Mouse (Mus musculus) R1 (cell line): ENCODE measurements around the gene Atp7b.

Experiments
- DNase-seq: peaks from one replicate; pipeline ENCODE4 v3.0.0-alpha.2; 2018; ENCODE audit warnings: low read depth, low spot score

Gene Atp7b

DNA sequence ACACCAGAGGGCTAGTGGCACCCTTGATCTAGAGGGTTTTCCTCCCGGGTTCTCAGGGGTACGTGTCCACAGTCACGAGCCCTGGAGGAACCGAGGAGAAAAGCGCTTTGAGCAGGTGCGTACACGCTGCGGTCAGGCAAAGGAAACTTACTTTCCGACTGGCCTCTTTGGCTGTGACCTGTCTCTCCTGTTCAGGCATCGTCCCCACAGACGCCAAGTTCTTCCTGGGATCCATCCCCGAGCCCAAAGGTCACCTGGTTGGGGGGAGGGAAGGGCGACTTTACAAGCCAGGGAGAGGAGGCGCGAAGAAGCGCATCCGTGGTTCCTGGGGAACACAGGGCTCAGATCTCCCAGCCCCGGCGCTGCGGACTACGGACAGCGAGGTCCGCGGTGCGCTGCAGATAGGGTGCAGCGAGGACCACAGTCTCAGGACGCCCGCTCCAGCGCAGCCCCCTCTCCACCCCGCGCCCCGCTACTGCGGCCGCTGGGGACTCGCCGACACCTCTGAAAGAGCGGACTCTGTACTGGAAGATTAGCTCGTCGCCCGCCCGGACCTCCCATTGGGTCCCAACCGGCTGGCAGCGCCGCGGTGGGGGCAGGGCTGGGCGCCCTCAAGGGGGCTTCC, at the start of gene Atp7b:
Atp7b (minus strand) TSS at position 485 of the 625 bp plus-strand sequence.
- no peak for DNase-seq

GRCm38 (mm10) chr8:22107020-22107419, 46.9 kb upstream of the Atp7b start:
- DNase-seq = no peak

- peak; percentile 28 for DNase-seq
Measured at GRCm38 (mm10) chr8:22091568-22091967, 31.5 kb upstream of the Atp7b start.

DNA sequence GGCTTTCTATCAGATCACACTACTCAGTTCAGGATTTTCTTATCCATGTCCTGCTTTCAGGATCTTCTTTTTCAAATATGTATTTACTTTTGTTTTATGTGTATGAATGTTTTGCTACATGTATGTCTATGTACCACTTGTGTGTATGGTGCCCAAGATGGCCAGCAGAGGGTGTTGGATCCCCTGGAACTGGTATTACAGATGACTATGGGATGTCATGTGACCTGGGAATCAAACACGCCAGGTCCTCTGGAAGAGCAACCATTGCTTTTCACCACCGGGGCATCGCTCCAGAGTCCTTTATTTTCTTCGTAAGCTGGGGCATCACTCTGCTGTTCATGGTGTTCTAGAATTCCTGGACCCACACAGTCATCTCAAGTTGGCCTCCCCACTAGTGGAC, 29.1 kb upstream of the Atp7b start:
- DNase-seq = peak; percentile 63

DNA sequence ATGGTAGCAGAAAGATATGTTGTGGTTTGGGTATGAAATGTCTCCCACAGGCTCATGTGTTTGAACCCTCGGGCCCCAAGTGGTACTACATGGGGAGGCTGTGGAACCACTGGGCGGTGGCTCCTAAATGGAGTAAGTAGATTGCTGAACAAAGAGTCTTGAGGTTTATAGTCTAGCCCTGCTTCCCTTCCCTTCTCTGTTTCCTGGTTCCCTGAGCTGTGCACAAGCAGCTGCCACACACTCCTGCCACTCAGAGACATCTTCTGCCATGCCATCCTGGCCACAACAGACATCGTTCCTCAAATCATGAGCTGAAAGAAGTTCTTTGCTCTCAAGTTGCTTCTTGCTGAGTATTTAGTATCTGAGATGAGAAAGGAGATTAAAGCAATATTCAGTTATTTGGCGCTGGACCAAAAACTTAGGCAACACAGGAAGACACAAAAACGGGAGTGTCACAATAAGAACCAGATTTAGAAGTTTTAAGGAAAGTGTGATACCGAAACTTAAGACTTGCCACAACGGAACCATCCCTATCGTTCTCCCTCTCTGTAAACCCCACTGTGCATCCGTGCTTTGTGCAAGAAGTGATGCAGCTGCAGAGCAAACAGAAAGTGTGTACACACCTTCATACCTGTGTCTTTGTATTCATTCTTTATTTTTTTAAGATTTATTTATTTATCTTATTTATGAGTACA, 19.4 kb upstream of the Atp7b start:
- DNase-seq = no peak

DNA sequence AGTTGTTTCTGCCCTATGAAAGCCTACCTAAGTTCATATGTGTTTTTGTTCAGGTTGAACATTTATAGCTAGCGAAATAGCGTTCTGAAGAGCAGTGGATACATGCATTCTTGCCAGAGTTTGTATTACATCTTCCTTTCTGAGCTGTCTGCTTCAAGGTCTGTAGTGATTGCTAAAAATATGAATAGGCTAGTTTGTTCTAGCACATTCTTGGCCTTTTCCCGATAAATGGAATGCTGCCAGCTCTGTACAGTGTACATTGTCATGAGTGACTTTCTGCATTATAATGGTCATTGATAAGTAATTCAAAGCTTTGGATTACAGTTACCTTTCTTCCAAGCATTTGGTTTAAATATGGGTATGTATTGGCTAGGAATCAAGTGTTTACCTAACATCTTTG, 1.0 kb upstream of the Atp7b start:
- no peak for DNase-seq

- peak; percentile 99 for DNase-seq
Measured at GRCm38 (mm10) chr8:22060446-22060889, 363 bp upstream of the Atp7b start, which contains the start of gene Alg11. Alg11 (plus strand) TSS chr8:22060721.

DNA sequence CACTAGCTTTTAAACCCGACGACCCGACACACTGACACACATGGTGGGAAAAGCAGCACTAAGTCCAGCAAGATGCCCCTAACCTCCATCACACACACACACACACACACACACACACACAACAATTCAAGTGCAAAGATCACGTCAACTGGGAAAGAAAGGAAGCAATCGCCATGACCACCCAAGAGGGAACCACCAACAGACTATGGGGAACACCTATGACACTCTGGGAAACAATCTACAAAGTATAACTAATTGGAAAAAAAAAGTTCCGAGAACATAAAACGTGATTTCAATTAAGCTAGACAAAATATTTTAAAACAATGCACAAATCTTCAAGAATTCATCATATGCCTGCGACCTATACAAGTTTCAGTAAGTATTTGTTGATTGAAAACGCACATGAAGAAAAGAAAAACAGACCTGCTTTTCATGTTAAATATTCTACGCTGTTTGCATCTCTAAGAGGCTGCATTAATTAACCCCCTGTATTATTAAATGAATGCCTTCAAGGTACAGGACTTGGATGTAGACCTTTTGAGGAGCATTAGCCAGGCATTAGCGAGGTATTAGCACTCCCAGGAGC, 859 bp downstream of the Atp7b start:
- DNase-seq = no peak

DNA sequence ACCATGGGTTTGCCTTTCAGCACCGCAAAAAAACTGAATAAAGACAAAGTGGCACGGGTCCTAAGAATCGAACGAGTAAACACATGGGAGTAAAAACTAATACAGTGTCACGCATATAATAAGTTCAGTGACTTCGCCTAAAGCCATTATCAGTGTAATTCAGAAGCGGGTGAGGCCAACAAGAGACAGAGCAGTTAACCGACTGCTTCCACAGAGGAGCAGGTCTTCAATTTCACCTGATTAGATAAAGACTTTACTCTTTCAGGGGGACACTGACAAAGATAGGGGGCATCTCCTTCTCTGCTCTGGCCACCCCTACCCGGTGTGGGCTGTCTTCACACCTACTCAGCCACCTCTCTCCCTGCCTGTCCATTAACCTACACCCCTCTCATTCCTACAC, 1.7 kb downstream of the Atp7b start:
- DNase-seq = no peak

DNA sequence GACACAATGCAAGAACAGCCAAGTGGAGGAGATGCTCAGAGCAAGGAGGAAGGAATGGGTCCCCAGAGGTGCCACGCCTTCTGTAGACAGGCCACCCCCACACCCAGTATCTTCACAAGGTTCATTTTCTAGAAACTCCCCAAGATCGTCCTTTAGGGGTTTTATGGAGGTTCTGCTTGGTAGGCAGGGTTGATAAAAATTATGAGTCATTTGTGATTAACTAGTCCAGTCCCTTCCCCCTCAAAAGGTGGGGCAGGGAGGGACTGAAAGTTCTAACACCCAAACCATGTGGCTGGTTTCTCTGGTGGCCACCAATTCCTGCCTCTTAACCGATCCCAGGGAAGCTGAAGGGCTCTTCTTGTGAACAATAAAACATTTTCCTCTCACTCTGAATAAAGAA, 3.3 kb downstream of the Atp7b start:
- no peak for DNase-seq

- DNase-seq = no peak
Measured at GRCm38 (mm10) chr8:22055492-22055877, 4.6 kb downstream of the Atp7b start.

DNA sequence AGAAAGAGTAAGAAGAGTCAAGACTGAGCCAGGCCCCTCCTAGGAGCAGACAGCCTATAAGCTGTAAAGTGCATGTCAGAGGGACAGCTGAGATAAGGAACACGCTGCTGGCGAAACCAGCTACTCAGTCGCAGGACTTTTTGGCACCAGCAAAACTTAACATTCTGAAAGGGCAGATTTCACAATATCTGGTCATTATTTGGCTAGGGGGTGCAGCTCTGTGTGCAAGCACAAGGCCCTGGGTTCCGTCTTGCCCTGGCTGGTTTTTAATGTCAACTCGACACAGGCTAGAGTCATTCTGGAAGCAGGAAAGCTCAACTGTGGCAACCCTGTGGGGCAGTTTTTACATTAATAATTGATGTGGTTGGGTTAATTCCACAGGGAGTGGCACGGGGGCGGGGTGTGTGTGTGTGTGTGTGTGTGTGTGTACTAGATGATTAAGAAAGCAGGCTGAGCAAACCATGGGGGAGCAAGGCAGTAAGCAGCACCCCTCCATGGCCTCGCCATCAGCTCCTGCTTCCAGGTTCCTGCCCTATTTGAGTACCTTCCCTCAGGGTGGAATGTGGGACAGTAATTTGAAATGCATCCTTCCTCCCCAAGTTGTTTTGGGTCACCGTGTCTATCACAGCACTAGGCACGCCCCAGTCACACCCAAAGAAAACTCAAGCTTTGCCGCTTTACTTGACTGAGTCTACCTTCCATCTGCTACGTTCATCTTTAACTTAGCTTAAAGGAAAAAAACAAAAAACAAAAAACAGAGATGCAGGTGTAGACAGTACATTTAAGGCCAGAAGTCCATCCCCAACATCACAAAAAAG, 5.2 kb downstream of the Atp7b start:
- no peak for DNase-seq

DNA sequence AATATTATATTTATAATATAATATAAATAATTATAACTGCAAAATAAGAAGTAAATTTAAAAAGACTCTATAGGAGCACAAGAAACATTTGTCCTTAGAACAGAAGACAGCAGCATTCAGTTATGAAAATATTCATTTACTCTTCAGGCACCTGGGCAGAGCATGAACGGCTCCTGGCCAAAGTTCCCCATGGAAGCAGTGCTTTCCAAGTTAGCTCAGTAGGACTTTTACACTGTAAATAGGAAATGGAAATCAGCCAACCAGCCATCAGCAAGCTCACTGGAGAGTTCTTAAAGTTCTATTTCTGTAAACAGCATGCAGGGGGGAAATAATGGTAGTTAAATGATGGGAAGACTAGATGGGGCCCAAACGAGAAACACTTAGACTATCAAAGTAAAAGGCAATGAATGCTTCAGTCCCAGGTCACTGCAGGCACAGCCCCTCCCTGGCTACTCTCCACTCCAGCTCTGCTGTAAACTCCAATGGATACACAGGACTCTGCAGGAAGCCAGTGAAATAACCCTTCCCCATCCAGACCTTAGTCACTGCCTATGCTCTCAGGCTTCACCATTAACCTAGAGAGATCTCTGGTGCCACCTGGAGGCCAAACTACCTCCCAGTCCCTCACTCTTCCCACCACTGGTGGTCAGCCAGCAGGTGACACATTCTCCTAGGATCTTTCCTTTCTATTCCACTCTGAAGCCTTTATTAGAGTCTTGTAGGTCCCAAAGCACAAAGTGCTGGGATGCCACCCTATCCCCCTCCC, 12.2 kb downstream of the Atp7b start:
- DNase-seq = peak; percentile 85

DNA sequence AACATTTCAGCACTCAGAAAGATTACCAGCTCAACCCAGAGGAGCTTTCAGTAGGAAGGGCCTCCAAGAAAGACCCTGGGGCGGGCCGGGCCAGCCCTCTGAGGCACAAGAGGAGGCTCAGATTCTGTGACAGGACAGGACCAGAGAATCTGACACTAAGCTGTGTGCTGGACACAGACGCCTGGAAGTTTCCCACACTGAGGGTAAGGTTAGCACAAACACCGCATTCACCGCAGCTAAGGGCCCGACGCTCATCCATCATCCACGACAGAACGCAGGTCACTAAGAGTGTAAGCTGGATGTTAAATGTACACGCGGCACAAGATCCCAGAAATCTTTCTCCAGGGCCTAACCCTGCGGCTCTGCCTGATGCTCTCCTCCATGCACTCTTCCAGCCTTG, 16.4 kb downstream of the Atp7b start:
- no peak for DNase-seq

GRCm38 (mm10) chr8:22042515-22042914, 17.6 kb downstream of the Atp7b start:
- no peak for DNase-seq

- no peak for DNase-seq
Measured at GRCm38 (mm10) chr8:22040153-22040509, 20.0 kb downstream of the Atp7b start.

DNA sequence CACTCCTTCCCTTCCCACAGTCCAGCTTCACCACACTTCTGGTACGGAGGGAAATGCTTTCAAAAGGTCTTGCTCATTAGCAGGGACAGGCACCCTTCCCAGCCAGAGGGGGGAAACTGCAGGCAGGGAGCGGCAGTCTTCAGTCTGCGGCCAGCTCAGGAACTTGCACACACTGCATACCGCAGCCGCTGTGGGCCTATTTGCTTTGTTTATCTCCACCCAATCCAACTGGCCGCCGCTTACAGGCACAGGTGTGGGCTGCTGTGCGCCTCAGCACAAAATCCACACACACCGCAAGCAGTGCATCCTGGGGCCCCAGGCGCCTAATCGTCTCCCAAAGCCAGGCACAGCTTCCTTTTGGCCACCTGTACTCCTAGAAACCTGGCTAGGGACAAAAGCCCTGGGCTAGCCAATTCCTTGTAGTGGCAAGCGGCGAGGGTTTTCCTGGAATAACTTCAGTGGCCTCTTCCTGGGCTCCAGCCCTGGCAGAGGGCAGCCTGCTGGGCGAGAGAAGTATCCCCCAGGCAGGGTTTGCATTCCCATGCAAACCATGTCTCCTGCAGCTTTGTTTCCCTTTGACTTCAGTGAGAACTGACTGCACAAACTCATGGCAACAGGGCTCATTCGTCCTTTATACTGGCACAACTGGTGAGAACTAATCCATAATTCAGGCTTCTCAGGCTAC, 20.5 kb downstream of the Atp7b start:
- peak; percentile 50 for DNase-seq

DNA sequence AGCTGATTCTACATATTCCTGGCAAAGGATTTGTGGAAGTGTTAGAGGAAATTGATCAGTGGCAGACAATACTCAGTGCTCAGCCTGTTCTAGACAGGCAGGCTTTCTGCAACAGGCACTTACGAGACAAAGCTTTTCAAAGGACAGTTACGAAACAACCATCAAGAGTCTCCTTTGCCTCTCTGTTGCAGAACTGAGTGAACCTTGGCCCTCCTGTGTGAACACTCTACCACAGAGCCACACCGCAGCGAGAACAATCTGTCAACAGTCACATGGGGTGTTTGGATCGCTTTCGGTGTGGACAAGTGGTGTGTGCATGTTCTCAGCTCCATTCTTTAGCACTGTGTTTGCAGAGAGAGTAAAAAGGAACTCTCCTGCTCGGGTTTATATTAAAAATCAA, 23.1 kb downstream of the Atp7b start:
- no peak for DNase-seq

GRCm38 (mm10) chr8:22036137-22036536, 24.0 kb downstream of the Atp7b start:
- DNase-seq = no peak

DNA sequence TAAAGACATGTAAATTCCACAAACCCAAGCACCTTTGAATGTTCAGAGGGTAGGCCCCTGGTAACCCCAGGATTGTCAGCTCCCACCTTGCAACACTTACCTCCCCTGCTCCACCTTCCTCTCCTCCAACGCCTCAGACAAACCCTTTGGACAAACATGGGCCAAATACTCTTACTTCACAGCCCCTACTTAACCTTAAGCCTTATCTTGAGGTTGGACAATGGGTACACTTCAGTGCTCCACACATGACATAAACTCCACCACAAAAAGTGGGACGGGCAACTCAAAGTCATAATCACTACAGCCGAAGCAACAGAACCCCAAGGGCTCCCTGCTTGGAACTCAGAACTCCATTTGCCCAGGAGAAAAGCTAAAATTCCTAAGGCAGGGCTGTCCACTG, 29.1 kb downstream of the Atp7b start:
- no peak for DNase-seq

DNA sequence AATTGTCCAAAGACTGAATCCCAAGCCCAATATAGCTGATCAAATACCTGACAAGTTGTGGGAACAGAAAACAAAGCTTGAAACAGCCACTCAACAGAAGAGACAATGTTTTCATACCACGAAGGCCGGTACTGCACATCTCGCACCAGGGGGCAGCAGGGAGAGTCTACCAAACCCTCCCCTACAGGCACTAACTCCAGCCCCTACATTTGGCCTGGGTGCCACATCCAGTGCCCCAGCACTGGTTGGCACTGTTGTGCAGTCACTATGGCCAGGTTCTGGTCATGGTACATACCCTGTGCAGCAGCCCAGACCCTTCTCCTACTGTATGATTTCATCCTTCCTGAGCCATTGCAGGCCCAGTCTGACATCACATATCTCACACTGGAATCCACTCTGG, 31.1 kb downstream of the Atp7b start:
- no peak for DNase-seq
